Mouse (Mus musculus) bone marrow macrophage, adult 2 months (primary cell): ENCODE data around the gene Tgfbr1.

Experiments used
- CTCF ChIP-seq: IDR thresholded peaks from 2 replicates; pipeline ENCODE4 v1.5.1; 2012; ENCODE audit warnings: low read depth, mild to moderate bottlenecking, low read length, moderate library complexity
- POLR2A ChIP-seq: IDR thresholded peaks from 2 replicates; pipeline ENCODE4 v1.6.1; 2012; ENCODE audit warnings: mild to moderate bottlenecking, low read depth, low read length, borderline replicate concordance

DNA sequence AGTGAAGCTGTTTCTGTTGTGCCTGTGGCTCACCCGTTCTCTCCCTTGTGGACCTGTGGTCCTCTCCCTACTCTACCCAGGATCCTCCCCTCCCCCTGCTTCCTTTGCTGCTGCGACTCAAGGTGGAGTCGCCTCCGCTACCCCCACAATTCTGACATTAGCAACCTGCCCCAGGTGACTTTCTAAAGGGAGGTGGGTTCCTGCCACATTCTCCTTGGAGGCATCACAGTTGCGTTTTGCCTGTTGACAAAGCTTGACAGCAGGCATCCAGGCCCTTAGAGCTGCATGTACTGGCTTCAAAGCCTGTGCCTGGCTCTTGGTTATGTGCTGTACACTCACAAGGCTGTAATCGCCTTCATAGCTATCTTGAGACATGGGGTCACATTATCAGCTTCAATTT, 85.9 kb downstream of the Tgfbr1 start:
- TF ChIP-seq CTCF (no peak), POLR2A (no peak)
